Mouse (Mus musculus): ENCODE results near the gene Gm49711. TPM values are rescaled to one million over a fixed set of nuclear protein-coding genes. Genes with fewer than 3 reads are reported as not detected.

The Gm49711 gene
- not detected in 2 replicates for total RNA-seq (2012; rRNA removed)
- total RNA-seq (2014; rRNA removed) = not detected in 2 replicates
- polyA plus RNA-seq (2012; ENCODE audit: insufficient read length, low read depth) = not detected in 2 replicates

DNA sequence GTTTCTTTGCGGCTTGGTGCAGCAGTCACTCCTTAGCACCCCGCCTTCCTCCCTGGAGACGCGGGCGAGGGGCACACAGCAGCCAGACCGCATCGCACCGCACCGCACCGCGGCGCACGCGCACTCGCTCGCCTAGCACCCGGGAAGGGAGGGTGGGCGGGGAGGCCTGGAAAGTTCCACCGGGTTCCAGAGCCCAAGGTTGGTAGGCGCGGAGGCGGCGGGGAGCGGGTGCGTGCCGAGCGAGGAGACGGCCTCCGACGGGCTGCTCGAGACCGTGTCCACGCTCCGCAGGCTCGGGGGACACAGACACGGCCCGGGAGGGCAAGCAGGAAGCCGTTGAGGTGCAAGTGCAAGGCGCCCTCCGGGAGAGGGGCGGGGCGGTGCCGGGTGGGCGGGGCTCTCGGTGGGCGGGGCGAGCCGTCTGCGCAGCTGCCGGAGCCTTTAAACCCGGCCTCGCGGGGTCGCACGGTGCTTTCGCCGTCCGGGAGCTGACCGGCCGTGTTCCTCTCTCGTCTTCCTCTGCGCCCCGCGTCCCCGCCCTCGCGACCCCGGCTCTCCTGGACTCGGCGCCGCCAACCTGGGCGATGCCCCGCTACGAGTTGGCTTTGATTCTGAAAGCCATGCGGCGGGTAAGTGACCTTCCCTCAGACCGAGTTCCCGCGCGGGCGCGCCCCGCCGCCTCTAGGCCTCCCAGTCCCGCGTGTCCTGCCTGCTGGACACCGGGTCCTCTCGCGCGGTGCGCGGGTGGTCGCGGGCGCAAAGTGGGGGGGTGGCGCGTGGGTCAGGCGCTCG lies at the start of gene Gm49711, which contains the start of the genes Mrps6 and Slc5a3:
Gm49711 (plus strand) TSS at position 465 of the 792 bp plus-strand sequence.
Mrps6 (plus strand) TSS at position 419 of the 792 bp plus-strand sequence.
Slc5a3 (plus strand) TSS at position 471 of the 792 bp plus-strand sequence.
- peak within 1 kb of the TSS; percentile 88 for H3K4me2 ChIP-seq (ENCODE audit: insufficient read depth, low read depth, poor library complexity, severe bottlenecking)
- H3K4me1 ChIP-seq (ENCODE audit: control insufficient read depth in 1 of 2, insufficient read depth in 2 of 2) = peaks cover 6 to 39% of the 10 kb centered on the region in 2 experiments
- H3K4me3 ChIP-seq (replicated peaks in 1 of 3; ENCODE audit: low read depth in 2 of 3, low read length in 2 of 3, poor library complexity in 1 of 3) = peak within 1 kb of the TSS; percentile 82 to 92 (median 83)
- no peak within 1 kb of the TSS for H3K27ac ChIP-seq (ENCODE audit: insufficient read depth, low read depth)
- dilution Hi-C loops (cut with MboI; ENCODE audit: extremely low pct_ligation_motif_present, extremely low pct_unique_long_range_greater_than_20kb, low sequenced_read_pairs) = no loop called here
- H3K9ac ChIP-seq (ENCODE audit: insufficient read depth, low read depth) = peak within 1 kb of the TSS; percentile 81
- H3K27me3 ChIP-seq (replicated peaks) = no peaks in the 10 kb centered on the region
- in situ Hi-C loops (cut with MboI; ENCODE audit: low pct_ligation_motif_present, low pct_unique_long_range_greater_than_20kb, low sequenced_read_pairs) = no loop called here
- H3K79me2 ChIP-seq (replicated peaks; ENCODE audit: control insufficient read depth, extremely low read depth, insufficient read depth, poor library complexity, severe bottlenecking) = 0 out of 2 replicates have a peak, but pooled peaks cover 3% of the 10 kb centered on the region
- peaks cover 0 to 38% of the 10 kb centered on the region in 2 experiments for H3K36me3 ChIP-seq (replicated peaks in 1 of 2; ENCODE audit: control insufficient read depth in 1 of 2, insufficient read depth in 1 of 2, low read length in 1 of 2)
- peaks cover 15% of the 10 kb centered on the region for H3K9me3 ChIP-seq (replicated peaks; ENCODE audit: low read length)
- TF ChIP-seq USF1 (IDR thresholded peaks at IDR 0.05; ENCODE audit: low read depth, low read length) (no peak), CHD2 (IDR thresholded peaks at IDR 0.05; ENCODE audit: low read length) (0 out of 2 replicates have a peak, but pooled peaks have one; percentile 34), TCF12 (IDR thresholded peaks at IDR 0.05; ENCODE audit: low read depth, low read length) (peak; percentile 85), HCFC1 (IDR thresholded peaks at IDR 0.05; ENCODE audit: low read depth, low read length) (peak; percentile 52), ZC3H11A (IDR thresholded peaks at IDR 0.05; ENCODE audit: low read depth, low read length) (no peak), NRF1 (IDR thresholded peaks at IDR 0.05; ENCODE audit: low read depth, low read length) (peak; percentile 76), IRF4 (IDR thresholded peaks at IDR 0.05; ENCODE audit: low read depth, low read length) (peak; percentile 54; the same call in 1 of the 2 replicates), SIN3A (IDR thresholded peaks at IDR 0.05; ENCODE audit: low read length) (peak; percentile 80; the same call in 1 of the 2 replicates), POLR2A (IDR thresholded peaks at IDR 0.05; ENCODE audit: low read depth, low read length) (peak; percentile 100), MXI1 (IDR thresholded peaks at IDR 0.05; ENCODE audit: low read depth, low read length) (peak; percentile 91), ZKSCAN1 (IDR thresholded peaks at IDR 0.05; ENCODE audit: borderline replicate concordance, low read depth, low read length) (no peak), TBP (conservative IDR thresholded peaks at IDR 0.05; ENCODE audit: low read depth, low read length) (peak; percentile 96), MAZ (IDR thresholded peaks at IDR 0.05; ENCODE audit: low read depth, low read length) (peak; percentile 77), NELFE (IDR thresholded peaks at IDR 0.05; ENCODE audit: low read depth, low read length) (peak; percentile 98), ELF1 (IDR thresholded peaks at IDR 0.05; ENCODE audit: low read depth, low read length) (peak; percentile 66), POLR2AphosphoS2 (IDR thresholded peaks at IDR 0.05; ENCODE audit: low read depth, low read length) (peak; percentile 80; the same call in 1 of the 2 replicates), UBTF (IDR thresholded peaks at IDR 0.05; ENCODE audit: low read depth, low read length) (peak; percentile 32; the same call in 1 of the 2 replicates), ZMIZ1 (IDR thresholded peaks at IDR 0.05; ENCODE audit: low read depth, low read length) (peak; percentile 96), ZNF384 (IDR thresholded peaks at IDR 0.05; ENCODE audit: low read depth, low read length) (no peak), E2F4 (IDR thresholded peaks at IDR 0.05; ENCODE audit: insufficient replicate concordance, low read depth, low read length) (no peak), RAD21 (IDR thresholded peaks at IDR 0.05; ENCODE audit: low read depth, low read length) (no peak), MAFK (IDR thresholded peaks at IDR 0.05; ENCODE audit: insufficient replicate concordance, low read length) (no peak), ETS1 (conservative IDR thresholded peaks at IDR 0.05; ENCODE audit: low read depth, low read length) (peak; percentile 12; the same call in 1 of the 2 replicates), CHD1 (IDR thresholded peaks at IDR 0.05; ENCODE audit: low read depth, low read length) (no peak)
- peak; percentile 82 for DNase-seq (ENCODE audit: extremely low read depth)
